Mouse (Mus musculus) midbrain, embryonic 14.5 days (tissue): ENCODE measurements around the gene Ube2c. TPM values are rescaled to one million over a fixed set of nuclear protein-coding genes. Genes with fewer than 3 reads are reported as not detected.

ENCODE experiments used
- ATAC-seq: fragments of 200-750 bp; cut with Nextera tagmentation; 2 replicates; pipeline ENCODE4 v1.8.0; 2017; ENCODE audit warnings: moderate number of reproducible peaks, moderate library complexity; ENCODE audit not compliant: low FRiP score, low TSS enrichment
- DNase-seq: peaks from one replicate; pipeline ENCODE4 v3.0.0-alpha.2; 2015
- H3K27ac ChIP-seq: fragments of 300-500 bp; sonication (generic); replicated peaks from 2 replicates; pipeline ENCODE4 v1.5.1; 2014; ENCODE audit warnings: mild to moderate bottlenecking, low read depth, low read length, moderate library complexity
- H3K27me3 ChIP-seq: fragments of 300-500 bp; sonication (generic); 2 replicates; pipeline ENCODE4 v1.6.1; 2014; ENCODE audit warnings: low read length, control low read depth, mixed read lengths; ENCODE audit not compliant: control insufficient read depth, insufficient read depth
- H3K36me3 ChIP-seq: fragments of 300-500 bp; sonication (generic); 2 replicates; pipeline ENCODE4 v1.6.1; 2014; ENCODE audit warnings: low read length, control low read depth; ENCODE audit not compliant: control insufficient read depth, insufficient read depth
- H3K4me1 ChIP-seq: fragments of 300-500 bp; sonication (generic); 2 replicates; pipeline ENCODE4 v1.6.1; 2014; ENCODE audit warnings: mild to moderate bottlenecking, antibody characterized with exemption, low read length, control low read depth; ENCODE audit not compliant: control insufficient read depth, insufficient read depth
- H3K4me2 ChIP-seq: fragments of 300-500 bp; sonication (generic); 2 replicates; pipeline ENCODE4 v1.6.1; 2014; ENCODE audit warnings: mild to moderate bottlenecking, low read length, moderate library complexity
- H3K4me3 ChIP-seq: fragments of 300-500 bp; sonication (generic); replicated peaks from 2 replicates; pipeline ENCODE4 v1.5.1; 2014; ENCODE audit warnings: low read depth, low read length
- H3K9ac ChIP-seq: fragments of 300-500 bp; sonication (generic); replicated peaks from 2 replicates; pipeline ENCODE4 v1.6.1; 2014; ENCODE audit warnings: mild to moderate bottlenecking, low read length, moderate library complexity
- H3K9me3 ChIP-seq: fragments of 300-500 bp; sonication (generic); 2 replicates; pipeline ENCODE4 v1.6.1; 2016; ENCODE audit warnings: low read length, control low read depth, mixed read lengths; ENCODE audit not compliant: control insufficient read depth
- WGBS: fragments of 180-500 bp; shearing (Covaris S2); extraction: QIAGEN DNeasy Blood & Tissue Kit; methylation state at CpG from one replicate; pipeline ENCODE4 v1.1.7; 2014; 5-methylcytosine and 5-hydroxymethylcytosine counted together
- polyA plus RNA-seq: library from polyadenylated mRNA; unstranded; fragments of >200 nt; fragmentation: Nextera tagmentation; extraction: Ambion mirVana; gene quantifications from 2 replicates; pipeline ENCODE4 v1.2.1, GENCODE M21; 2014

Ube2c gene
- polyA plus RNA-seq, 1 experiment from 2014 or later: 85.7 TPM

GRCm38 (mm10) chr2:164817206-164817605, 47.5 kb downstream of the Ube2c start:
- Histone ChIP-seq H3K9me3 (no peaks in the 10 kb centered on the region), H3K27me3 (no peaks in the 10 kb centered on the region), H3K4me1 (peaks cover 2% of the 10 kb centered on the region; the same call in 1 of the 2 replicates), H3K27ac (no peak overlapping the region), H3K4me2 (no peak overlapping the region), H3K9ac (no peak overlapping the region), H3K4me3 (no peak overlapping the region), H3K36me3 (peaks cover 33% of the 10 kb centered on the region)
- ATAC-seq (no peak), DNase-seq (no peak)
- WGBS: 89% methylated on average over 6 of the region's 6 CpGs

GRCm38 (mm10) chr2:164817703-164818102, 48.0 kb downstream of the Ube2c start:
- Histone ChIP-seq H3K4me3 (no peak overlapping the region), H3K9ac (no peak overlapping the region), H3K27me3 (no peaks in the 10 kb centered on the region), H3K36me3 (peaks cover 31% of the 10 kb centered on the region), H3K27ac (no peak overlapping the region), H3K4me2 (no peak overlapping the region), H3K4me1 (peaks cover 5% of the 10 kb centered on the region; the same call in 1 of the 2 replicates), H3K9me3 (no peaks in the 10 kb centered on the region)
- DNase-seq (no peak), ATAC-seq (no peak)
- 80% methylated on average over 5 of the region's 5 CpGs for WGBS

- ATAC-seq: no peak
- WGBS: 92% methylated on average over 6 of the region's 6 CpGs
Observed at GRCm38 (mm10) chr2:164821060-164821459, 51.4 kb downstream of the Ube2c start.

DNA sequence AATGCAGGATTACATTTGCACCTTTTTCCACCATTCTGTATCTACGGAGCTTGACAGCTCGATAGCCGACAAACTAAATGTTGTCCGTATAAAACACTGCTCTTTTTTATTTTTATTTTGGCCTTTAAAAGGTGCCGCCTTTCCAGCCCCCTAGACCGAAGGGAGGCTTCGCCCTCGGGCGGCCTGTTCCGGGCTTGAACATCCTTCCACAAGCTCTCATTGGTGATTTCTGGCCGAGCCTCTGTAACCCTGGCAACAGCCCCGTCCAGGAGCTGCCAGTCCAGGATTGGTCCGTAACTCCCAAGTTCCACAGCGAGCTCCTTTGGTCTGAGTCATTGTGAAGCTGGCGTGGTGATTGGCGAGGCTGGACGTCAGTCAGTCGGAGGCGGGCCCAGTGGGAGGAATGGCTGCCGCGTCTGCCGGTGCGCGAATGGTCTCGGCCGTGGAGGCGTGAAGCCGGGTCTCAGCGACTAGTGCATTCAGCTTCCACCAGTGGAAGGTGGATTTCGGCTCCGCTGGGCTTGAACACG, 53.0 kb downstream of the Ube2c start, which contains the start of gene Zswim1:
Gene Zswim1, plus strand, starts transcription at position 51 of the 530 bp plus-strand sequence.
- H3K9ac ChIP-seq: peak within 1 kb of the TSS; percentile 69
- WGBS: under 1% methylated on average over 32 of the region's 32 CpGs
- peaks cover 5% of the 10 kb centered on the region; the same call in 1 of the 2 replicates for H3K4me1 ChIP-seq
- peak within 1 kb of the TSS; percentile 92 for H3K27ac ChIP-seq
- peak within 1 kb of the TSS; percentile 66 for H3K4me3 ChIP-seq
- ATAC-seq (peak; percentile 99), DNase-seq (peak; percentile 98)
- no peaks in the 10 kb centered on the region for H3K9me3 ChIP-seq
- peak within 1 kb of the TSS; percentile 67 for H3K4me2 ChIP-seq
- H3K36me3 ChIP-seq: peaks cover 49% of the 10 kb centered on the region
- H3K27me3 ChIP-seq: no peaks in the 10 kb centered on the region

More at GRCm38 (mm10) chr2:164821060-164821459, 51.4 kb downstream of the Ube2c start:
- Histone ChIP-seq H3K27me3 (no peaks in the 10 kb centered on the region), H3K4me3 (no peak overlapping the region), H3K9ac (no peak overlapping the region), H3K27ac (no peak overlapping the region), H3K4me1 (peaks cover 5% of the 10 kb centered on the region; the same call in 1 of the 2 replicates), H3K9me3 (no peaks in the 10 kb centered on the region), H3K36me3 (peaks cover 33% of the 10 kb centered on the region), H3K4me2 (no peak overlapping the region)
- no peak for DNase-seq

GRCm38 (mm10) chr2:164823181-164823585, 53.5 kb downstream of the Ube2c start:
- H3K4me3 ChIP-seq: peak overlapping the region; percentile 66
- peak overlapping the region; percentile 67 for H3K4me2 ChIP-seq
- DNase-seq (peak; percentile 70), ATAC-seq (peak; percentile 65)
- H3K27ac ChIP-seq: peak overlapping the region; percentile 92
- WGBS: under 1% methylated on average over 10 of the region's 10 CpGs
- peaks cover 5% of the 10 kb centered on the region; the same call in 1 of the 2 replicates for H3K4me1 ChIP-seq
- H3K9me3 ChIP-seq: no peaks in the 10 kb centered on the region
- peak overlapping the region; percentile 69 for H3K9ac ChIP-seq
- no peaks in the 10 kb centered on the region for H3K27me3 ChIP-seq
- H3K36me3 ChIP-seq: peaks cover 54% of the 10 kb centered on the region

GRCm38 (mm10) chr2:164823969-164824368, 54.3 kb downstream of the Ube2c start:
- no peak overlapping the region for H3K4me3 ChIP-seq
- no peak for DNase-seq
- WGBS: 91% methylated on average over 4 of the region's 4 CpGs
- peaks cover 62% of the 10 kb centered on the region for H3K36me3 ChIP-seq
- H3K9ac ChIP-seq: no peak overlapping the region
- peaks cover 5% of the 10 kb centered on the region; the same call in 1 of the 2 replicates for H3K4me1 ChIP-seq
- H3K27ac ChIP-seq: no peak overlapping the region
- peak overlapping the region; percentile 67 for H3K4me2 ChIP-seq
- no peaks in the 10 kb centered on the region for H3K9me3 ChIP-seq
- H3K27me3 ChIP-seq: no peaks in the 10 kb centered on the region
- ATAC-seq: no peak

- Histone ChIP-seq H3K36me3 (peaks cover 58% of the 10 kb centered on the region), H3K4me2 (no peak overlapping the region), H3K9me3 (no peaks in the 10 kb centered on the region), H3K4me3 (no peak overlapping the region), H3K27me3 (no peaks in the 10 kb centered on the region), H3K4me1 (peaks cover 5% of the 10 kb centered on the region; the same call in 1 of the 2 replicates), H3K9ac (no peak overlapping the region), H3K27ac (no peak overlapping the region)
- DNase-seq (no peak), ATAC-seq (no peak)
- 99% methylated on average over 17 of the region's 17 CpGs for WGBS
Observed at GRCm38 (mm10) chr2:164825521-164825920, 55.8 kb downstream of the Ube2c start.

- Histone ChIP-seq H3K27me3 (no peaks in the 10 kb centered on the region), H3K9ac (no peak overlapping the region), H3K4me2 (no peak overlapping the region), H3K27ac (no peak overlapping the region), H3K36me3 (peaks cover 47% of the 10 kb centered on the region), H3K4me3 (no peak overlapping the region), H3K9me3 (no peaks in the 10 kb centered on the region), H3K4me1 (peaks cover 2% of the 10 kb centered on the region; the same call in 1 of the 2 replicates)
- DNase-seq (no peak), ATAC-seq (no peak)
- WGBS: 96% methylated on average over 16 of the region's 16 CpGs
Observed at GRCm38 (mm10) chr2:164827146-164827850, 57.6 kb downstream of the Ube2c start.
